Mouse (Mus musculus): ENCODE measurements around the gene Mbtps1. TPM values are rescaled to one million over a fixed set of nuclear protein-coding genes. Genes with fewer than 3 reads are reported as not detected.
A peak's percentile ranks its signal among the peaks of the same experiment; 100 is the strongest.

The Mbtps1 gene
- polyA plus RNA-seq, 1 experiment = 40.5 TPM

- Histone ChIP-seq H3K4me3 (ENCODE audit: extremely low read depth, insufficient read depth, insufficient read length) (no peak overlapping the region), H3K4me1 (ENCODE audit: control insufficient read depth, insufficient read depth, insufficient read length) (peaks cover 5% of the 10 kb centered on the region; the same call in 1 of the 2 replicates), H3K27me3 (ENCODE audit: control insufficient read depth, insufficient read depth, low read length) (no peaks in the 10 kb centered on the region), H3K36me3 (ENCODE audit: control insufficient read depth, insufficient read depth, low read length) (no peaks in the 10 kb centered on the region), H3K27ac (ENCODE audit: insufficient read depth, low read length) (no peak overlapping the region)
- TF ChIP-seq POLR2A (IDR thresholded peaks at IDR 0.05; ENCODE audit: low read depth, low read length) = no peak
- TF ChIP-seq CTCF (IDR thresholded peaks at IDR 0.05; ENCODE audit: extremely low read depth, insufficient read depth, insufficient read length, insufficient replicate concordance) = no peak
- DNase-seq (ENCODE audit: low read depth in 1 of 2, low spot score in 2 of 2) = no peak
- 80% methylated on average over 14 of the region's 14 CpGs for WGBS
These were observed 31.8 kb upstream of the Mbtps1 start for GRCm38 (mm10) chr8:119590348-119590747.

DNA sequence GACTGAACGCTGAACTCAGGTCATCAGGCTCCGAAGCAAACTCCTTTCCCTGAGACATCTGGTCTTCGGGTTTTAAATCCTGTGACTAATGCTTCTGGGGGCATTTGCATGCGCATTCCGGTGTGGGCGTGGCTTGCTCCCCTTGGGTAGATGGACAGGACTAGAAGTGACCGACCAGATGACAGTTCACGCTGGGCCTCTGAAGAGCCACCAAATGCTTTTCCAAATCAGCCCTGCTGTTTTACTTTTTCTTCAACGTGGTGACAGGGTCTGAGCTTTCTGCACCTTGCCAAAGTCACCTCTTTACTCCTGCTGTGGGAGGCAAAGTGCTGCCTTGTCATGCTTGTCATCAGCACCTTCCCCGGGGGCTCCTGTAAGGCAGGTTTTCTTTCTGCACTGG lies 30.3 kb upstream of the Mbtps1 start:
- H3K4me3 ChIP-seq (ENCODE audit: extremely low read depth, insufficient read depth, insufficient read length) = no peak overlapping the region
- peaks cover 3% of the 10 kb centered on the region; the same call in 1 of the 2 replicates for H3K4me1 ChIP-seq (ENCODE audit: control insufficient read depth, insufficient read depth, insufficient read length)
- H3K27ac ChIP-seq (ENCODE audit: insufficient read depth, low read length) = no peak overlapping the region
- no peaks in the 10 kb centered on the region for H3K27me3 ChIP-seq (ENCODE audit: control insufficient read depth, insufficient read depth, low read length)
- 69% methylated on average over 10 of the region's 10 CpGs for WGBS
- TF ChIP-seq CTCF (IDR thresholded peaks at IDR 0.05; ENCODE audit: extremely low read depth, insufficient read depth, insufficient read length, insufficient replicate concordance) = no peak
- no peak for TF ChIP-seq POLR2A (IDR thresholded peaks at IDR 0.05; ENCODE audit: low read depth, low read length)
- DNase-seq (ENCODE audit: low read depth in 1 of 2, low spot score in 2 of 2) = no peak
- no peaks in the 10 kb centered on the region for H3K36me3 ChIP-seq (ENCODE audit: control insufficient read depth, insufficient read depth, low read length)

DNA sequence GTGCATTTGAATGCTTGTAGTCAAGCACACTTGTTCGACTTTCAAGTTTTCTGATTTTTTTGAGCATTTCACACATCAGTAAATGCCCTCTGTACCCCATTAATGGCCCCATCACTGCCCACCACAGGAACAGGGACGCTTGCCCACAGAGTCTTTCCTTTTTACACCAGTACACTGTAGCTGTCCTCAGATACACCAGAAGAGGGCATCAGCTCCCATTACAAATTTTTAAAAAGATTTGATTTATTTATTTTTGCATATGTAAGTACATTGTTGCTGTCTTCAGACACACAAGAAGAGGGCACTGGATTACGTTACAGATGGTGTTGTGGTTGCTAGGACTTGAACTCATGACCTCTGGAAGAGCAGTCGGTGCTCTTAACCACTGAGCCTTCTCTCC lies 29.8 kb upstream of the Mbtps1 start:
- H3K4me3 ChIP-seq (ENCODE audit: extremely low read depth, insufficient read depth, insufficient read length) = no peak overlapping the region
- H3K36me3 ChIP-seq (ENCODE audit: control insufficient read depth, insufficient read depth, low read length) = no peaks in the 10 kb centered on the region
- TF ChIP-seq POLR2A (IDR thresholded peaks at IDR 0.05; ENCODE audit: low read depth, low read length) (no peak), CTCF (IDR thresholded peaks at IDR 0.05; ENCODE audit: extremely low read depth, insufficient read depth, insufficient read length, insufficient replicate concordance) (no peak)

DNA sequence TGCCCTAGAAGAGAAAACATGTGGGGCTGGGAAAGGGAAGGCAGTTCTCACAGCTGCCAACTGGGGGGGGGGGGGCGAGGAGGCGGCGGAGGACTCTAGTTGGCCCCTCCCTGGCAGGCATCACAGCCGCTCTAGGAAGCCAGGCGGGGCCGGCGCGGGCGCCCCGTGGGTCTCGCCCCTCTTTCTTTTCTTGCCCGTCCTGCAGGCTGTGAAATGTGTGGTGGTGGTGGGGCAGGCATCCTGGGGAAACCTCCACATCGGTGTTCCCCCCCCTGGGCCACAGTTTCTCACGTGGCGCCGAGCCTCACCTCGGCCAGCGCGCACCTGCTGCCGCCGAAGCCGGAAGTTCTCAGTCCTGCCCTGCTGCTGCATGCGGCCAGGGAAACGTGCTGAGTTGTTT lies 27.4 kb upstream of the Mbtps1 start:
- peaks cover 3% of the 10 kb centered on the region; the same call in 1 of the 2 replicates for H3K4me1 ChIP-seq (ENCODE audit: control insufficient read depth, insufficient read depth, insufficient read length)
- peak in 1 of 2 experiments; percentile 57 for DNase-seq (ENCODE audit: low read depth in 1 of 2, low spot score in 2 of 2)
- peak overlapping the region; percentile 57; the same call in 1 of the 2 replicates for H3K4me3 ChIP-seq (ENCODE audit: extremely low read depth, insufficient read depth, insufficient read length)
- H3K36me3 ChIP-seq (ENCODE audit: control insufficient read depth, insufficient read depth, low read length) = no peaks in the 10 kb centered on the region
- peak overlapping the region; percentile 99 for H3K27ac ChIP-seq (ENCODE audit: insufficient read depth, low read length)
- no peak for TF ChIP-seq CTCF (IDR thresholded peaks at IDR 0.05; ENCODE audit: extremely low read depth, insufficient read depth, insufficient read length, insufficient replicate concordance)
- TF ChIP-seq POLR2A (IDR thresholded peaks at IDR 0.05; ENCODE audit: low read depth, low read length) = peak; percentile 13; the same call in 1 of the 2 replicates
- under 1% methylated on average over 24 of the region's 24 CpGs for WGBS
- H3K27me3 ChIP-seq (ENCODE audit: control insufficient read depth, insufficient read depth, low read length) = no peaks in the 10 kb centered on the region

More for the DNA sequence above, 29.8 kb upstream of the Mbtps1 start:
- H3K27ac ChIP-seq (ENCODE audit: insufficient read depth, low read length) = no peak overlapping the region
- no peak for DNase-seq (ENCODE audit: low read depth in 1 of 2, low spot score in 2 of 2)
- H3K27me3 ChIP-seq (ENCODE audit: control insufficient read depth, insufficient read depth, low read length) = no peaks in the 10 kb centered on the region
- peaks cover 3% of the 10 kb centered on the region; the same call in 1 of the 2 replicates for H3K4me1 ChIP-seq (ENCODE audit: control insufficient read depth, insufficient read depth, insufficient read length)
- 75% methylated on average over 4 of the region's 4 CpGs for WGBS

DNA sequence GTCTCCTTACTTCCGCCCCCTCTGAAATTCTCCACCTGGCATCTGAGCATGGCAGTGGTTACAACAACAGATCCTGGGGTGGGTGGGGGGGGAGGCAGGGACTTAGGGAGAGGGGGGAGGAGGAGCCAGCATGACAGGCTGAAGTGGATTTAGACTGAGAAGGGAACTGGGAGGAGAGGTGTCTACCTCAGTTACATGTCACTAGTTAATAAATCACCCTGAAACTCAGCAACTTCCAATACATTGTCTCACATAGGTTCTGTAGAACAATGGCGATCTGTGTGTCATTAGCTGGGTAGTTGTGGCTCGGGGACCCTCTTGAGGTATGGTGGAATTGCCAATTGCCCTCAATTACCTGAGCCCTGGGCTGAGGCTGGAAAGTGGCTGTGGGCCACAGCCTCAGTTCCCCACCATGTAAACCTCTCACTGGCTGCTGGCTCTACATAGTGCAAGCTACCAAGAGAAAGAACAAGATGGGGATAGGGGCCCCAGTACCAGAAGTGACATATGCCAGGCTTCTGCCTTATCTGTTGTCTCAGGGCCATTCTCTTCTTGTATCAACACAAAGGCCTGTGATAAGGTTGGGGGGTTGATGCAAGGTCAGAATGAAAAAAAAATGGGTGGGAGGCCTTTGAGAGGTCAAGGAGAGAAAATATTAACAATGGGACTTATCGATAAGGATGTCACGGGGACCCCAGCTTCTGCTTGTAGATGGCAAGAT lies 22.1 kb upstream of the Mbtps1 start:
- TF ChIP-seq CTCF (IDR thresholded peaks at IDR 0.05; ENCODE audit: extremely low read depth, insufficient read depth, insufficient read length, insufficient replicate concordance) (no peak), POLR2A (IDR thresholded peaks at IDR 0.05; ENCODE audit: low read depth, low read length) (no peak)
- DNase-seq (ENCODE audit: low read depth in 1 of 2, low spot score in 2 of 2) = no peak
- Histone ChIP-seq H3K27ac (ENCODE audit: insufficient read depth, low read length) (no peak overlapping the region), H3K4me3 (ENCODE audit: extremely low read depth, insufficient read depth, insufficient read length) (no peak overlapping the region), H3K4me1 (ENCODE audit: control insufficient read depth, insufficient read depth, insufficient read length) (no peaks in the 10 kb centered on the region; the same call in 1 of the 2 replicates), H3K27me3 (ENCODE audit: control insufficient read depth, insufficient read depth, low read length) (no peaks in the 10 kb centered on the region), H3K36me3 (ENCODE audit: control insufficient read depth, insufficient read depth, low read length) (no peaks in the 10 kb centered on the region)
- 90% methylated on average over 5 of the region's 5 CpGs for WGBS

DNA sequence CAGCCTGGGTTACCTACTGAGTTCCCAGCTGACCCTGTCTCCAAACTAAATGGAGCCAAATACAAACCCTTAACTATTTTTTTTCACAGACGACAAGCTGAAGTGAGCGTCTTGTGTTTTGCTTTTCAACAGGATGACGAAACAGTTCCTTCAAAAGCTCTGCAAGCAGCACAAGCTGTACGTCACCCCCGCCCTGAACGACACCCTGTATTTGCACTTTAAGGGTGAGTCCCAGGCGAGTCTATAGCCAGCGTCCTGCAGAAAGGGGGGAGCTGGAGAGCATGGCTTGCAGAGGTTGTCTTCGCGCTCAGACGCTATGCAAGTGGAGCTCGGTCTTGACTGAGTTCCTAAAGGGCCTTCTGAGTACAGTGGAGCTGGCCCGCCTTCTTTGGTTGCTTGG lies 20.6 kb upstream of the Mbtps1 start:
- 75% methylated on average over 13 of the region's 13 CpGs for WGBS
- no peak for TF ChIP-seq POLR2A (IDR thresholded peaks at IDR 0.05; ENCODE audit: low read depth, low read length)
- TF ChIP-seq CTCF (IDR thresholded peaks at IDR 0.05; ENCODE audit: extremely low read depth, insufficient read depth, insufficient read length, insufficient replicate concordance) = no peak

DNA sequence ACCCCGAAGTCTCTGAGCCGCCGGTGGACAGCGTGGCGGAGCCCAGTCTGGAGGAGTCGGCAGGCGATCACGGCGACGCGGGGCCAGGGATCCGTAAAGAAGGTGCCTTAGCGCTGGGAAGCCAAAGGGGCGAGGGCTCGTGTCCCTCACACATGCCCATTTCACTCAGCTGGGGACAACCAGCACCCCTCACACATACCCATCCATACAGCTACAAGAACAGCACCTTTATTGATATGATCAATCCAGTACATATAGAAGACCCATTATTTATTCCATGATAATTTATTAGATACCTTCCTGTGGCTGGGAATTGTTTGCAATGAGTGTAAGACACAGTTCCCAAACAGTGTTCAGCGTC lies 16.8 kb upstream of the Mbtps1 start:
- WGBS = 3% methylated on average over 16 of the region's 16 CpGs
- peaks cover 7% of the 10 kb centered on the region; the same call in 1 of the 2 replicates for H3K4me1 ChIP-seq (ENCODE audit: control insufficient read depth, insufficient read depth, insufficient read length)
- no peak for TF ChIP-seq POLR2A (IDR thresholded peaks at IDR 0.05; ENCODE audit: low read depth, low read length)
- no peak for TF ChIP-seq CTCF (IDR thresholded peaks at IDR 0.05; ENCODE audit: extremely low read depth, insufficient read depth, insufficient read length, insufficient replicate concordance)
- H3K36me3 ChIP-seq (ENCODE audit: control insufficient read depth, insufficient read depth, low read length) = no peaks in the 10 kb centered on the region
- peak overlapping the region; percentile 68; the same call in 1 of the 2 replicates for H3K4me3 ChIP-seq (ENCODE audit: extremely low read depth, insufficient read depth, insufficient read length)
- no peak overlapping the region for H3K27ac ChIP-seq (ENCODE audit: insufficient read depth, low read length)
- no peak for DNase-seq (ENCODE audit: low read depth in 1 of 2, low spot score in 2 of 2)
- H3K27me3 ChIP-seq (ENCODE audit: control insufficient read depth, insufficient read depth, low read length) = no peaks in the 10 kb centered on the region

More for the DNA sequence above, 20.6 kb upstream of the Mbtps1 start:
- H3K4me3 ChIP-seq (ENCODE audit: extremely low read depth, insufficient read depth, insufficient read length) = no peak overlapping the region
- no peaks in the 10 kb centered on the region for H3K27me3 ChIP-seq (ENCODE audit: control insufficient read depth, insufficient read depth, low read length)
- DNase-seq (ENCODE audit: low read depth in 1 of 2, low spot score in 2 of 2) = no peak
- peaks cover 1% of the 10 kb centered on the region; the same call in 1 of the 2 replicates for H3K4me1 ChIP-seq (ENCODE audit: control insufficient read depth, insufficient read depth, insufficient read length)
- no peak overlapping the region for H3K27ac ChIP-seq (ENCODE audit: insufficient read depth, low read length)
- H3K36me3 ChIP-seq (ENCODE audit: control insufficient read depth, insufficient read depth, low read length) = no peaks in the 10 kb centered on the region
